Mouse (Mus musculus): ENCODE measurements at regions not wholly inside any gene's neighbourhood (a gene's known extent, or its start where the extent isn't known, plus 50 kb on each side); places are given as distances from the start of the nearest gene placed in this dataset.

- H3K27ac ChIP-seq: no peak overlapping the region
- 0 out of 2 replicates have a peak overlapping the region, but pooled peaks have one; percentile 29 for H3K4me3 ChIP-seq
Measured at GRCm38 (mm10) chr1:57205198-57205987, 172.0 kb upstream of the 1700066M21Rik start.

DNA sequence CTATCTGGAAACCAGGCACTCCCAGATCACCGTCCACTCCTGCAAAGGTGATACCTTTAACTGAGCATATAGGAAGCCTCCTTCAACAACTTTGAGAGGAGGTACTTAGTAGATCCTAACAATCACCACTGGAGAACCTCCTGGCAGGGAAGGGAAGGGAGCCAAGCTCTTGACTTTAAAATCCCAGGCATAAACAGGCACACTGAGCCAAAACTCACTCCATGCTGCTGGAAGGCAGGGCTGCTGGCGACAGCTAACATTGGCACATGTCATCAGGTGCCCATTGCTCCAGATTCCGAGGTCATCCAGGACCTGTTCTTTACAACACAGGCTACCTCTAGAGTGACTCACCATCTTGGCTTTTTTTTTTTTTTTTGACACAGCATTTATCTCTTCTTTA is 170.9 kb upstream of the 1700066M21Rik start:
- TF ChIP-seq CTCF (IDR thresholded peaks at IDR 0.05): no peak
- intact Hi-C loops (cut with DNase I): loop anchor here (5.0 kb wide), 1 partner anchor 1319 kb away; no protein-coding TSS in a partner anchor
- Histone ChIP-seq H3K27ac (no peak overlapping the region), H3K4me3 (no peak overlapping the region)
- no peak for DNase-seq

More at GRCm38 (mm10) chr1:57205198-57205987, 172.0 kb upstream of the 1700066M21Rik start:
- TF ChIP-seq CTCF (IDR thresholded peaks at IDR 0.05): peak; percentile 91
- peak; percentile 62 for DNase-seq
- intact Hi-C loops (cut with DNase I): loop anchor here (5.0 kb wide), 1 partner anchor 1318 kb away; no protein-coding TSS in a partner anchor

- TF ChIP-seq CTCF (IDR thresholded peaks at IDR 0.05): no peak
- Histone ChIP-seq H3K27ac (no peak overlapping the region), H3K4me3 (no peak overlapping the region)
- DNase-seq: no peak
- intact Hi-C loops (cut with DNase I): loop anchor here (5.0 kb wide), 1 partner anchor 1320 kb away; no protein-coding TSS in a partner anchor
Measured at GRCm38 (mm10) chr1:57206944-57207343, 170.5 kb upstream of the 1700066M21Rik start.

DNA sequence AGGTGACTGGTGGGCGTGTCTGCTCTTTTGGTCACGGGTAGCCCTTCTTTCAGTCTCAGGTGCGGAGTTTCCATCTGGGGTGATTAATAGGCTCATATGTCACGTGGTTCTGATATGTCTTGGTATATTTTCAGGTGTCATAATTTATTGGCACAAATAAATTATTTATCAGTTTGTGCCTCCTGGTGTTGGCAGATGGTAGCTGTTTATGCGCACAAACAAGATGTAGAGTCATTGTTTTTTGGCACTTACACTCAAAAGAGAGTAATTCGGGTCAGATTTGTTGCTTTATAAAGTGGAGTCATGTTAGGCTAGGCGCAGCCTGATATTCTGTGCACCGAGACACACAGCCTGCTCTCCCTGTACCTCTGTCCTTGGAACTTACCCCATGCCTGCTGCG is 169.0 kb upstream of the 1700066M21Rik start:
- H3K4me3 ChIP-seq: no peak overlapping the region
- TF ChIP-seq CTCF (IDR thresholded peaks at IDR 0.05): no peak
- intact Hi-C loops (cut with DNase I): loop anchor here (5.0 kb wide), 1 partner anchor 1321 kb away; no protein-coding TSS in a partner anchor
- no peak for DNase-seq
- no peak overlapping the region for H3K27ac ChIP-seq

DNA sequence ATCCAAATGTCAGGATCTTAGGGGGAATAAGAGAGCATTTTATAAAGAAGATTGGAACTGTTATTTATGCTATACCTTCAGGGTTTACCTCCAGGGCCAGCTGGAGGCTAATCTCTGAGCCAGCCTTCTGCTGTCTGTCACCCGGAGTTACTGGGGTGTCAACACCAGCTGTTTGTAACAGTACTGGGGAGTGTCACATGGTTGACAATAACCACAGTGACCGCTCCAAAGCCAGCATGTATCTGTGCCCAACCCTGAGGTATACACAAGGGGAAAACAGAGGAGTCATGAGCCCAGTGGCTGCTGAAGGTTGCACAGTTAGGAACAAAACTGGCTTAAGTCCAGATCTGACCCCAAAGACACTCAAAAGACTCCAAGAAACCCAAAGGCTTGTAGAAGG is 168.1 kb upstream of the 1700066M21Rik start:
- intact Hi-C loops (cut with DNase I): loop anchor here (5.0 kb wide), 1 partner anchor 1322 kb away; no protein-coding TSS in a partner anchor
- Histone ChIP-seq H3K27ac (no peak overlapping the region), H3K4me3 (no peak overlapping the region)
- TF ChIP-seq CTCF (IDR thresholded peaks at IDR 0.05): no peak
- no peak for DNase-seq

GRCm38 (mm10) chr1:57211046-57211445 is 166.4 kb upstream of the 1700066M21Rik start:
- DNase-seq: no peak
- intact Hi-C loops (cut with DNase I): no loop called here
- no peak for TF ChIP-seq CTCF (IDR thresholded peaks at IDR 0.05)
- Histone ChIP-seq H3K4me3 (no peak overlapping the region), H3K27ac (no peak overlapping the region)

- intact Hi-C loops (cut with DNase I): no loop called here
- Histone ChIP-seq H3K27ac (no peak overlapping the region), H3K4me3 (no peak overlapping the region)
- no peak for TF ChIP-seq CTCF (IDR thresholded peaks at IDR 0.05)
- no peak for DNase-seq
Measured at GRCm38 (mm10) chr1:57213428-57213874, 164.0 kb upstream of the 1700066M21Rik start.

DNA sequence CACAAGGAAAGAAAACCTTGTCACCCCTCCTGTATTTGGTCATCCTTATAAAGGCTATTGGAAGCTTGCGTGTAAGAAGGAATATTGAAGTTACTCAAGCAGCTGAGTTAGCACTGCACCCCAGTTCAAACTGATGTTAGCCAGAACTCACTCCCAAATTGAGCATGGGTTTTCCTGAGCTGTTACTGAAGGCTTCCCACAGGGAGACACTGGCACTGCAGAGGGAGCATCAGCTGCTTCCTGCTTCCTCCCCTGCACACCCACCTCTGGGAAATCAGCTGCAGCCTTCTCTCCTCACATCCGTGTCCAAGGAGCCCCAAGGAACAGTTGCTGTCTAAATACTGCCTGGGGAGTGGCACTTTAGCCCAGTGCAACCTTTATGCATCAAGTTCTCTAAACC is 163.2 kb upstream of the 1700066M21Rik start:
- DNase-seq: no peak
- intact Hi-C loops (cut with DNase I): no loop called here
- Histone ChIP-seq H3K27ac (no peak overlapping the region), H3K4me3 (no peak overlapping the region)
- no peak for TF ChIP-seq CTCF (IDR thresholded peaks at IDR 0.05)

- TF ChIP-seq CTCF (IDR thresholded peaks at IDR 0.05): no peak
- intact Hi-C loops (cut with DNase I): no loop called here
- DNase-seq: no peak
- no peak overlapping the region for H3K4me3 ChIP-seq
- no peak overlapping the region for H3K27ac ChIP-seq
Measured at GRCm38 (mm10) chr1:57217656-57218055, 159.8 kb upstream of the 1700066M21Rik start.

DNA sequence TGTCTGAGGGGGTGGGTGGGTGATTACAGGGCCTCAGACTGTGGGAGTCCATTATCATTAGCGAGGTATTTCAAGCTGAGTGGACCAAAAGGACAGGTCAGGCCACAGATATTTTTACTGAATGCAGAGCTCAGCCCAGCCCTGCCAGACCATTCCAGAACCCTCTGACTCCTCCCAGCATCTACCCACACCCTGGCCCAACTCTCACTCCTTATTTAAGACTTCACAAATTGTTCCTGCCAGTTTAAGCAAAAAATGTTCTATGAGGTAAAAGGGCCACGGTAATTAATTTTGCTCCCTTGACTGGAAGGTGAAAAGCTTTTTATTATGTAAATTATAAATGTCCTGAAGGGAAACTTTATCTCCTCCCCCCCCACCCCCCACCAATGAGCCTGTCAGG is 159.3 kb upstream of the 1700066M21Rik start:
- Histone ChIP-seq H3K27ac (no peak overlapping the region), H3K4me3 (no peak overlapping the region)
- intact Hi-C loops (cut with DNase I): no loop called here
- TF ChIP-seq CTCF (IDR thresholded peaks at IDR 0.05): no peak
- DNase-seq: no peak

- no peak overlapping the region for H3K4me3 ChIP-seq
- no peak for TF ChIP-seq CTCF (IDR thresholded peaks at IDR 0.05)
- no peak overlapping the region for H3K27ac ChIP-seq
- intact Hi-C loops (cut with DNase I): no loop called here
- no peak for DNase-seq
Measured at GRCm38 (mm10) chr1:57218616-57219015, 158.8 kb upstream of the 1700066M21Rik start.

DNA sequence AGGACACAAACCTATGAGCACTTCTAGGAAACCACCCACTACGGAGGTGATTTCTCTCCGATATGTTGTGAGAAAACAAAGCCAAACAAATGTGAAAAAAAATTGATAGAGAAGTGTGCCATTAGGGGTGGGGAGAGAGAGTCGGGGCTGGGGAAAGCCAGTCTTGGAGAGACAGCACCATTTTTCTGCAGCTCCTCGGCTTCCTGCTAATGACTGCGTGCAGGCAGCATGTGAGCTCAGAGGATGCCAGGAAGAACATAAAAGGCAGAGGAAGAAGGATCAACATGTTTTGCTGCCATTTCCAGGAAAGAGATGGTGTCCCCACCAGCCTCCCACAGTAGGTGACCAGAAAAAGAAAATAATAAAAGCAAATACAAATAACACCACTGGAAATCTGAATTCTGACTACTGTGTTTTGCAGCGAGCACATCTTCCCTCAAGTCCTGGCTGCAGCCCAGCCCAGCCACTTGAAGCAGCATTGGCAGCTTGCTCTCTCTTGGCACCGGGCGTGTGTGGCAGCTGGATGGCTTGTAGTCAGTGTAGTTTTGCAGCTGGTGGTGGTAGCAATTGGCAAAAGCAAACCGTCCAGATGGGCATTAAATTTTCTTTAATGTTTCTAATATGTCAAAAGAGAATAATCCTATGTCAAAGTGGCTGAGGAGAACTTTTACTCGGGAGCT is 152.9 kb upstream of the 1700066M21Rik start:
- no peak overlapping the region for H3K27ac ChIP-seq
- DNase-seq: peak; percentile 69
- H3K4me3 ChIP-seq: no peak overlapping the region
- intact Hi-C loops (cut with DNase I): no loop called here
- TF ChIP-seq CTCF (IDR thresholded peaks at IDR 0.05): no peak
